Mouse (Mus musculus) neural tube, embryonic 14.5 days (tissue): Measurements from ENCODE around the gene Cul7. TPM values are rescaled to one million over a fixed set of nuclear protein-coding genes. Genes with fewer than 3 reads are reported as not detected.
A peak's percentile ranks its signal among the peaks of the same experiment; 100 is the strongest.

Source experiments
- ATAC-seq: fragments of 200-750 bp; cut with Nextera tagmentation; 2 replicates; pipeline ENCODE4 v1.8.0; 2017; ENCODE audit warnings: low read depth, mild to moderate bottlenecking, moderate TSS enrichment, moderate library complexity
- H3K27ac ChIP-seq: fragments of 300-500 bp; sonication (generic); 2 replicates; pipeline ENCODE4 v1.5.1; 2014; ENCODE audit warnings: low read depth, mild to moderate bottlenecking, control low read depth, low read length, moderate library complexity, mixed read lengths
- H3K27me3 ChIP-seq: fragments of 300-500 bp; sonication (generic); 2 replicates; pipeline ENCODE4 v1.6.1; 2014; ENCODE audit warnings: low read length; ENCODE audit not compliant: control insufficient read depth, insufficient read depth
- H3K36me3 ChIP-seq: fragments of 300-500 bp; sonication (generic); 2 replicates; pipeline ENCODE4 v1.6.1; 2014; ENCODE audit warnings: low read length, mixed read lengths; ENCODE audit not compliant: control insufficient read depth, insufficient read depth
- H3K4me1 ChIP-seq: fragments of 300-500 bp; sonication (generic); 2 replicates; pipeline ENCODE4 v1.6.1; 2014; ENCODE audit warnings: low read length; ENCODE audit not compliant: control insufficient read depth, insufficient read depth
- H3K4me2 ChIP-seq: fragments of 300-500 bp; sonication (generic); 2 replicates; pipeline ENCODE4 v1.6.1; 2014; ENCODE audit warnings: mild to moderate bottlenecking, low read depth, low read length, control low read depth
- H3K4me3 ChIP-seq: fragments of 300-500 bp; sonication (generic); 2 replicates; pipeline ENCODE4 v1.5.1; 2014; ENCODE audit warnings: low read depth, low read length, control low read depth, mixed read lengths
- H3K9ac ChIP-seq: fragments of 300-500 bp; sonication (generic); replicated peaks from 2 replicates; pipeline ENCODE4 v1.6.1; 2014; ENCODE audit warnings: low read depth, mild to moderate bottlenecking, control low read depth, low read length, mixed read lengths
- H3K9me3 ChIP-seq: fragments of 300-500 bp; sonication (generic); 2 replicates; pipeline ENCODE4 v1.6.1; 2016; ENCODE audit warnings: low read length; ENCODE audit not compliant: control insufficient read depth
- WGBS: fragments of 180-500 bp; shearing (Covaris S2); extraction: QIAGEN DNeasy Blood & Tissue Kit; methylation state at CpG from one replicate; pipeline ENCODE4 v1.1.7; 2014; 5-methylcytosine and 5-hydroxymethylcytosine counted together
- polyA plus RNA-seq: library from polyadenylated mRNA; unstranded; fragments of >200 nt; fragmentation: Nextera tagmentation; extraction: Ambion mirVana; gene quantifications from 2 replicates; pipeline ENCODE4 v1.2.1, GENCODE M21; 2014

Cul7 gene
- polyA plus RNA-seq, 1 experiment from 2014 or later, result 30.1 TPM

DNA sequence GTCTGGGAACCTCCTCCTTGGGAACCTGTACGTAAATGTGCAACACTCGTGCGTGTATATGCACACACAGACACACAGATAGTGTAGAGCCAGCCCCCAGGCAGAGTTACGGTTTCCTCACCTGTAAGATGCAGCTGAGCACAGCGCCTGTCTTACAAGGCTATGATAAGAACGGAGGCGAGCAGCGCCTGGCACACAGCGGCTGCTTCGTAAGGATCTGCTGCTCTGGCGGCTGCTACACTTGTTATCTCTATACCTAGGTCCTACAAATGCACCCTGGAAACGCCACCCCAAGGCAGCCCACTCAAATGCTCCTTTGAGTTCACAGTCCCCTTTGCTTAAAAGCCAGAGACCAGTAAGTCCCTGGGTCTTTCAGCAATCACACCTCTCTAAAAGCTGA, 40.5 kb downstream of the Cul7 start:
- H3K27me3 ChIP-seq, result no peaks in the 10 kb centered on the region
- no peak overlapping the region for H3K4me3 ChIP-seq
- no peak overlapping the region for H3K9ac ChIP-seq
- WGBS, result 94% methylated on average over 12 of the region's 12 CpGs
- H3K9me3 ChIP-seq, result no peaks in the 10 kb centered on the region
- H3K27ac ChIP-seq, result no peak overlapping the region
- peaks cover 12% of the 10 kb centered on the region; the same call in 1 of the 2 replicates for H3K36me3 ChIP-seq
- no peak overlapping the region for H3K4me2 ChIP-seq
- no peak for ATAC-seq
- H3K4me1 ChIP-seq, result no peaks in the 10 kb centered on the region

DNA sequence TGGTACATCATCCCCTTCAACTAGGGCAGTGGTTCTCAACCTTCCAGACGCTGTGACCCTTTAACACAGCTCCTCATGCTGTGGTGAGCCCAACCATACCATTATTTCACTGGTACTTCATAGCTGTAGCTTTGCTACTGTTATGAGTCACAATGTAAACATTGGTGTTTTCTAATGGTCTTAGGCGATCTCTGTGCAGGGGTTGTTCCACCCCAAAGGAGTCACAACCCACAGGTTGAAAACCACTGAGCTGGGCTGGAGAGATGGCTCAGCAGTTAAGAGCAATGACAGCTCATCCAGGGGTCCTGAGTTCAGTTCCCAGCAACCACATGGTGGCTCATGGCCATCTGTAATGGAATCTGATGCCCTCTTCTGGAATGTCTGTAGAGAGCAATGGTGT, 41.3 kb downstream of the Cul7 start:
- H3K27me3 ChIP-seq, result no peaks in the 10 kb centered on the region
- ATAC-seq, result no peak
- no peak overlapping the region for H3K9ac ChIP-seq
- H3K4me3 ChIP-seq, result no peak overlapping the region
- no peak overlapping the region for H3K4me2 ChIP-seq
- WGBS, result 95% methylated on average over 2 of the region's 2 CpGs
- no peak overlapping the region for H3K27ac ChIP-seq
- H3K36me3 ChIP-seq, result peaks cover 5% of the 10 kb centered on the region; the same call in 1 of the 2 replicates
- no peaks in the 10 kb centered on the region for H3K4me1 ChIP-seq
- H3K9me3 ChIP-seq, result no peaks in the 10 kb centered on the region

GRCm38 (mm10) chr17:46694517-46695063, 44.5 kb downstream of the Cul7 start:
- no peak for ATAC-seq
- H3K27ac ChIP-seq, result no peak overlapping the region
- no peaks in the 10 kb centered on the region for H3K4me1 ChIP-seq
- H3K36me3 ChIP-seq, result no peaks in the 10 kb centered on the region
- H3K4me2 ChIP-seq, result no peak overlapping the region
- H3K27me3 ChIP-seq, result no peaks in the 10 kb centered on the region
- H3K4me3 ChIP-seq, result no peak overlapping the region
- H3K9ac ChIP-seq, result no peak overlapping the region
- 81% methylated on average over 1 of the region's 1 CpGs for WGBS
- no peaks in the 10 kb centered on the region for H3K9me3 ChIP-seq

DNA sequence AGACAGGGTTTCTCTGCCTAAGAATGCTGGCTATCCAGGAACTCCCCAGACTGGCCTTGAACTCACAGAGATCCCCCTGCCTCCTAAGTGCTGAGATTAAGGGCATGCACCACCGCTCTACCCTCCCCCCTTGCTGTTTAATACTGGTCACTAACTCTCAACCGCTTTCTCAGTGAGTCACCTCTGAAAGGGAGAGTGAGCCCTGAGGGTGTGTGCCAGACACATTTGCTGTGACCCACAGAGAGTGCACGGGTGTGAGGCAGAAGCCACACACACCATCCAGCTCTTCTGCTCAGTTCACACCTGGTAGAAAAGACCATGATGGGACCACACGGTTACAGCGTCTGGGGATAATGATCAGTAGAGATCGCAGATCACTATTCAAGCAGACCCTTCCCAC, 48.4 kb downstream of the Cul7 start:
- H3K9me3 ChIP-seq, result no peaks in the 10 kb centered on the region
- no peaks in the 10 kb centered on the region for H3K36me3 ChIP-seq
- H3K4me1 ChIP-seq, result peaks cover 19% of the 10 kb centered on the region
- no peak for ATAC-seq
- H3K27ac ChIP-seq, result no peak overlapping the region
- H3K4me3 ChIP-seq, result no peak overlapping the region
- H3K27me3 ChIP-seq, result no peaks in the 10 kb centered on the region
- 86% methylated on average over 6 of the region's 6 CpGs for WGBS
- H3K9ac ChIP-seq, result no peak overlapping the region
- H3K4me2 ChIP-seq, result no peak overlapping the region

- ATAC-seq, result no peak
- peaks cover 25% of the 10 kb centered on the region for H3K4me1 ChIP-seq
- H3K27me3 ChIP-seq, result no peaks in the 10 kb centered on the region
- no peak overlapping the region for H3K9ac ChIP-seq
- no peak overlapping the region for H3K27ac ChIP-seq
- H3K9me3 ChIP-seq, result no peaks in the 10 kb centered on the region
- 45% methylated on average over 5 of the region's 5 CpGs for WGBS
- H3K4me3 ChIP-seq, result no peak overlapping the region
- no peaks in the 10 kb centered on the region for H3K36me3 ChIP-seq
- H3K4me2 ChIP-seq, result no peak overlapping the region
Measured at GRCm38 (mm10) chr17:46699245-46699644, 49.1 kb downstream of the Cul7 start.

DNA sequence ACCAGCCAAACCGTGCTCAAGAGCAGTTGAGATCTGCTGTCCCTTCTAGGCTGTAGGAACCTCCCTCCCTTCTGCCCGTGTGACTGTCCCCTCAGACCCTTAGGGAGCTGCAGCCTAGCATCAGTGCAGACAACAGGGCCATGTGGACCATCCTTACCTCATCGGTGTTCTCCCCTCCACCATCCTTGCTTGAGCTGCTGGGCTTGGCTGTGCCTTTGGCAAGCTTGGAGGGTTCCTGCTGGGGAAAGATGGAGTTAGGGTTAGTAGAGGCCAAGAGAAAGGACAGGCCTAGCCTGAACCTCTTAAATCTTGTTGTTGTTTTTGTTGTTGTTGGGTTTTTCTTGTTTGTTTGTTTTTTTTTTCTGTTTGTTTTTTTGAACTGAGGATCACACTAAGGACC, 49.8 kb downstream of the Cul7 start:
- Histone ChIP-seq H3K9me3 (no peaks in the 10 kb centered on the region), H3K9ac (no peak overlapping the region), H3K36me3 (no peaks in the 10 kb centered on the region), H3K27ac (no peak overlapping the region), H3K27me3 (no peaks in the 10 kb centered on the region), H3K4me3 (no peak overlapping the region), H3K4me2 (no peak overlapping the region), H3K4me1 (peaks cover 25% of the 10 kb centered on the region)
- ATAC-seq, result no peak
- 89% methylated on average over 3 of the region's 3 CpGs for WGBS

- no peak for ATAC-seq
- Histone ChIP-seq H3K27ac (no peak overlapping the region), H3K4me3 (no peak overlapping the region), H3K27me3 (no peaks in the 10 kb centered on the region), H3K4me2 (no peak overlapping the region), H3K36me3 (no peaks in the 10 kb centered on the region), H3K4me1 (peaks cover 31% of the 10 kb centered on the region), H3K9ac (0 out of 2 replicates have a peak overlapping the region, but pooled peaks have one; percentile 25), H3K9me3 (no peaks in the 10 kb centered on the region)
- 78% methylated on average over 12 of the region's 12 CpGs for WGBS
Measured at GRCm38 (mm10) chr17:46701489-46701888, 51.4 kb downstream of the Cul7 start.

GRCm38 (mm10) chr17:46702100-46702499, 52.0 kb downstream of the Cul7 start:
- Histone ChIP-seq H3K9me3 (no peaks in the 10 kb centered on the region), H3K4me1 (peaks cover 31% of the 10 kb centered on the region), H3K4me2 (no peak overlapping the region), H3K9ac (no peak overlapping the region), H3K27me3 (no peaks in the 10 kb centered on the region), H3K27ac (no peak overlapping the region), H3K36me3 (no peaks in the 10 kb centered on the region), H3K4me3 (no peak overlapping the region)
- no peak for ATAC-seq
- WGBS, result 86% methylated on average over 12 of the region's 12 CpGs

GRCm38 (mm10) chr17:46702506-46702905, 52.4 kb downstream of the Cul7 start:
- 93% methylated on average over 5 of the region's 5 CpGs for WGBS
- no peaks in the 10 kb centered on the region for H3K9me3 ChIP-seq
- no peaks in the 10 kb centered on the region for H3K27me3 ChIP-seq
- no peaks in the 10 kb centered on the region for H3K36me3 ChIP-seq
- ATAC-seq, result no peak
- H3K4me3 ChIP-seq, result no peak overlapping the region
- peaks cover 31% of the 10 kb centered on the region for H3K4me1 ChIP-seq
- no peak overlapping the region for H3K27ac ChIP-seq
- H3K9ac ChIP-seq, result no peak overlapping the region
- 0 out of 2 replicates have a peak overlapping the region, but pooled peaks have one; percentile 95 for H3K4me2 ChIP-seq
